Mouse (Mus musculus) left cerebral cortex, adult 8-10 months (tissue): ENCODE measurements around the gene 2900011O08Rik. TPM values are rescaled to one million over a fixed set of nuclear protein-coding genes. Genes with fewer than 3 reads are reported as not detected.
"Not testable (repeated sequence)": the region's sequence is repeated elsewhere in the genome, so short reads cannot be mapped to it uniquely, and the experiment has no call there.

Experiments
- DNase-seq, 2 experiments: peaks; one replicate each; pipeline ENCODE4 v3.0.0; 2022; ENCODE audit warnings: low spot score in 2 of 2
- total RNA-seq, 4 experiments: library from RNA; stranded (reverse); gene quantifications; 2 replicates each; pipeline ENCODE4 v1.2.4; 2022

The 2900011O08Rik gene
- total RNA-seq, result 100 to 1,000 TPM; 258 to 289 (median 281) TPM

DNA sequence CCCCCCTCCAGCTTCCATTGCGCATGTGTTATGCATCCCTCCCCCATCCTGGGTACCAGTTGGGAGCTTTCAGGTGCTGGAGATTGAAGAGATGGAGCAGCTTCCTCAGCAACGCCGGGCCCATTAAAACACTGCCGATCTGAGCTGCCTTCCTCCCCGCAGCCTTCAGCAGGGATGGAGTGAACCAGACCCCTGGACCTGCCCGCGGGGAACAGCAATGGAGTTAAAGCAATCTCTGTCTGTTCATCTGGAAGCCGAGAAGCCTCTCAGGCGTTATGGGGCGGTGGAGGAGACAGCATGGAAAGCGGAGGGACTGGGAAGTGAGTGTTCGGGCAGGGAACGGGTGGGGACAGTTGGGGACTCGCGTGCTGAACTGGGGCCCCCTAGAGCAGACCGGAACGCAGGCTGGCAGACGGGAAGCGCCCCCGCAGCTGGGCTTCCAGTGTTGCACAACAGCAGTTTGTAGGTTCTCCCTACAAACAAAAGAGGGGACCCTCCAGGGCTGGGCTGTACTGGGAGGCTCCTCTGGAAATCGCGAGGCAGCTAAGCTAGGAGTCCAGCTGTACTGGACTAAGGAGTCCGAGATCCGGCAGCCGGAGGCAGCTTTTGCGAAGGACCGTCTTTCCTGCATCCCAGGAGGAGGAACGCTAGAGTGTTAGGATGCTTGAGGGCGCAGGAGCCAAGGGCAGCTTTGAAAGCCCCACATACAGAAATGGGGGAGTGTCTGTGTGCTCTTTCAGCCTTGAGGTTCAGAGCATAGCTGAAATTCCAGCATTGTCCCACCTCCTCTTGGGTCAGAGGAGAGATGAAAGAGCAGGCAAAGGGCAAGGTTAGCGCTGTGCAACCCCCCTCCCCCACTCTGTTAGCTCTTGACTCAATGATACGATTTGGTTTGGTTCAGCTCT is at the start of gene 2900011O08Rik, which contains the start of gene Ifitm7:
2900011O08Rik (plus strand) TSS at position 31 of the 905 bp plus-strand sequence.
Ifitm7 (minus strand) TSS at position 315 of the 905 bp plus-strand sequence.
- DNase-seq, result peak; percentile 41 to 45

DNA sequence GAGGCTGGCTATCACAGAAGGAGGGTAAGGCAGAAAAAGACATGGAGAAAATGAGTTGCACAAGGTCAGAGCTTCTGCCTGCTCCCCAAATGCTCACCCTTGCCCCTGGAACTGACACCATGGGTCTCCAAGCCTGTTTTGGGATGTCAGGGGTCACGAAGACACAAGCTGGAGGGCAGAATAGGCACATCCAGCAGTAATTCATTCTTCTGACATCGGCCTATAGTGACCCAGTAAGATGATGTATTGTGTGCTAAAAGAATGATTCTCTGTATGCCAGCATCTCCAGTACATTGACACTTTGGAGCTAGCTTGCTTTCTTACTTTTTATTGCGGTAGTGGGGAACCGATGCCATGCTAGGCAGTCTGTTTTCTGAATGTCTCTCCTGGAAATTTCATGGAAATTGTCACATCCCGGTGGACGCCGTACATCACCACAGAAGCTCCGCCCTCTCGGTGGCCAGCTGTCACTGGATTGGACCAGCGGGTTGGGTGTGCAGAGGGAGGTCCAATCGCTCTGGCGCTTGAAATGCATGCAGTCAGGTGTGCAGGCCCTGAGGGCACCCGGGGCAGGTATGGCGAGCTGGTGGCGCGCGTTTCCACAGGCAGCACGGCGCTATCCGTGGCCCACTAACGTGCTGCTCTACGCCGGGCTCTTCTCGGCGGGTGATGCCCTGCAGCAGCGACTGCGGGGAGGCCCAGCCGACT is 46.1 kb upstream of the 2900011O08Rik start:
- DNase-seq, result peak; percentile 70 to 88

GRCm38 (mm10) chr16:13940847-13941395 is 45.5 kb upstream of the 2900011O08Rik start:
- no peak for DNase-seq

DNA sequence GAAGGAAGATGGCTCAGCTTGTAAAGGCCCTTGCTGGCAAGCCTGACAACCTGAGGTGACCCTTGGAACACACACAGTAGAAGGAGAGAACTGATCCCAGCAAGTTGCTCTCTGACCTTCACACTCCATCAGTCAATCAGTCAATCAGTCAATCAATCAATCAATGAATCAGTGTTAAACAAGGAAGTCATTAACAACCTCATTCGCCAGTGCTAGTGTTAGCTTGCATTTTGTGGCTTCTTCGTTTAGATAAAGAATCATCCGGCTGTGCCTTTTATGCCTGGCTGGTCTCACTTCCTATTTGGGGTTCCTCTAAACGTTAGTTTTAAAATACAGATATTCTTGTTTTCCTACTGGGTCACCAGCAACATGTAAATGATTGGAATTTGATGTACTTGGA is 42.2 kb upstream of the 2900011O08Rik start:
- DNase-seq, result no peak

DNA sequence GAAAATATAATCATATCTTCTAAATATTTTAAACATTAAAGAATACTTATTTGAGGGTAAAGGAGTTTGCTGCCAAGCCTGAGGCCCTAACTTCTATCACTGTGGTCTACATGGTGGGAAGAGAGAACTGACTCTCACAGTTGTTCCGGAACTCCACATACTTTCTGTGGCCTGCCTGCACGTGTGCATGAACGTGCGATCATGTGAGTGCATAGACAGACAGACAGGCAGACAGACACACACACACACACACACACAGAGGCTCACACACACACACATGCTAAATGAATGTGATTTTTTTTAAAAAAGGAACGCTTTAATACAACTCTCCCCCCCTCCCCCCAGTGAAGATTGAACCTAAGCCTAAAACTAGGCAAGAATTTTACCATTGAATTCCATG is 41.7 kb upstream of the 2900011O08Rik start:
- DNase-seq, result no peak

DNA sequence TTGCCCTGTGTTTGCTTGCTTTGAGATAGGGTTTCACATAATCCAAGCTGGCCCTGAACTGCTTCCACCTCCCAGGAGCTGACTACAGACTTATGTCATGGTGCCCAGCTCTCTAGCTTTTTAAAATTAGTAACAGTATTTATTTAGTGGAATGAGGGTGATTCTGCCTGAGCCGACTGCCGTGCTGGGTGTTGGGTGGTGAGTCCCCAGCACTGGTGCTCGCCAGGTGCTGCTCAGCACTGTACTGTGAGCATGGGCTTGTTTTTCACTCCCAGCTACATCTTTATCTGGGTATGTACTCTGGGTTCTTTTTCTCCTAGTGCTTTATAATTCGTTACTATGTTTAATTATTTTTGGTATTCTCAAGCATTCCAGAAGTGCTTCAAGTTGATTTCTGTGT is 41.3 kb upstream of the 2900011O08Rik start:
- no peak for DNase-seq

GRCm38 (mm10) chr16:13946306-13946705 is 40.1 kb upstream of the 2900011O08Rik start:
- no peak for DNase-seq

DNA sequence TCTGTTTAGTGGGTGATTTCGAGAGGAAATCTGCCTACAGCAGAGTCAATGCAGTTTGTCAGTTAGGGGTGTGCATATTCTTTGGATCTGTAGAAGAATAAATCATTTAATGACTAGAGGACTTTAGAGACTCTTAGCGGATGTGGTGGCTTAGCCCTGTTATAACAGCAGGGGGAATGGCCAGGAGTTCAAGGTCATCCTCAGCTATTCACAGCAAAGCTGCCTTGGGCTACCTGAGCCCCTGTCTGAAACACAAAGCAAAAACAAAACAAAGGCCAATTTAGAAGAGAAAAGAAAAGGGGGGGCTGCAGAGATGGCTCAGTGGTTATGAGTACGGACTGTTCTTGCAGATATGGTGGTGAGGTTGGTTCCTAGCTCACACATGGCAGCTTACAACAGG is 35.2 kb upstream of the 2900011O08Rik start:
- no peak for DNase-seq

DNA sequence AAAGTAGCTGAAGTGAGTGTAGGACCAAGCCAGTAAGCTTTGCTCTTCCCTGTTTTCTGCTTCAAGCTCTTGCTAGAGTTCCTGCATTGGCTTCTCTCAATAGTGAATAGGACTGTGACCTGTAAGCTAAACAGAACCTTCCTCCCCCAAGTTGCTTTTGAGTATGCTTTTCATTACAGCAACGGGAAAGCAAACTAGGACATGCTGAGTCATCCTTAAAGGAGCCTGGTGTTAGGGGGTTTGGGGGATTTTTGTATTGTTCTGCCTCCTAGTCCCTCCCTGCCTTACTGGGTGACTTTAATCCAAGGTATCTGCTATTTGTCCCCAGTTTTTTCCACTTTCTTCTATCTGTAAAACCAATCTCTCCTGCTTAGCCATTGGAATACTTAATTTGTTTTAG is 24.4 kb upstream of the 2900011O08Rik start:
- no peak for DNase-seq

GRCm38 (mm10) chr16:13969096-13969495 is 17.3 kb upstream of the 2900011O08Rik start:
- no peak for DNase-seq

DNA sequence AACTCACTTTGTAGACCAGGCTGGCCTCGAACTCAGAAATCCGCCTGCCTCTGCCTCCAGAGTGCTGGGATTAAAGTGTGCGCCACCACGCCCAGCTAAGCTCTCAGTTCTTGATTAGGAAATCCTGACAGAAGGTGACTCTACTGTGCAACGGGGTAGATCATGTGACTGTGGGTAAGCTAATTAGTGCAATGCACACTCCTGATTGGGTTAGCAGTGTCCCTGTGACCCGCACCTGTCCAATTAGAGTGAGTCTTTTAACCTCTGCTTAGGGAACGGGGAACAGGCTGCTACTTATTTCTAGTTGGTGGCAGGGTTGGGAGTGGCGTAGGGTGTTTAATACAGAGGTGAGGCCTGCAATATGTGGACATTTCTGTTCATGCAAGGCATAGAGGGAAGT is 14.4 kb upstream of the 2900011O08Rik start:
- no peak for DNase-seq

GRCm38 (mm10) chr16:13976358-13976896 is 10.0 kb upstream of the 2900011O08Rik start:
- not testable (repeated sequence) for DNase-seq

DNA sequence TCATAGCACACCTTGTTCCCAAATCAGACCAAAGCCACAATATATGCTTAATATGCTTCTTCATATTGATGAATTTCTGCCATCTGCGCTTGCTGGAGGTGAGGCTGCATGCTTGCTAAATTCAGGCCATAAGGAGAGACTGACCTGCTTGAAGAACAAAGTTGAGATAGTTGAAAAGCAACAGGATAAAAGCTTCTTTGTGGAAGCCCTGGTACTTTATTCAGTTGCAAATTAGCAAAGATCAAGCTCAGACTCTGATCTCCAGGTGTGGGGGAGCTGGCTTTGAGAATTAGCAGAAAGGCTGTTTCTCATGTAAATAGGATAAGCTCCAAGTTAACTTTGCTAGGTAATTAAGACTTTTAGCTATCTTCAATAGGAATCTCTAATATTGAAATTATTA is 9.4 kb upstream of the 2900011O08Rik start:
- not testable (repeated sequence) for DNase-seq

- not testable (repeated sequence) for DNase-seq
These were observed 4.7 kb upstream of the 2900011O08Rik start for GRCm38 (mm10) chr16:13981726-13982125.

- no peak for DNase-seq
These were observed 3.2 kb upstream of the 2900011O08Rik start for GRCm38 (mm10) chr16:13983161-13983560.

DNA sequence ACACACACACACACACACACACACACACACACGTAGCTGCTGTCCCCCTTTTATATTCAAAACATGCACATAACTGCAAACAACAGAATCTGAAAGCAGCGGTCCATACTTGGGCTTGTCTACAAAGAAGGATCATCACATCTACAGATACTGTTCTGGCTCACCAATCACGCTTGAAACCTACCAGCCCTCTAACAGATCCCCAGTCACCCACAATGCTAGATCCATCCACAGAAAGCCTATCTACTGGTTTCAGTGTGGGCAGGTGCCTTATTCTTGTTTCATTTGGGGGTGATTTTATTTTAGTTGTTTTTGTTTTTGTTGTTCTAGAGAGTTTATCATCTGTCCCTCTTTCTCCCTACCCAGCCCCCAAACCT is 219 bp upstream of the 2900011O08Rik start:
- DNase-seq, result peak in 1 of 2 experiments; percentile 18

DNA sequence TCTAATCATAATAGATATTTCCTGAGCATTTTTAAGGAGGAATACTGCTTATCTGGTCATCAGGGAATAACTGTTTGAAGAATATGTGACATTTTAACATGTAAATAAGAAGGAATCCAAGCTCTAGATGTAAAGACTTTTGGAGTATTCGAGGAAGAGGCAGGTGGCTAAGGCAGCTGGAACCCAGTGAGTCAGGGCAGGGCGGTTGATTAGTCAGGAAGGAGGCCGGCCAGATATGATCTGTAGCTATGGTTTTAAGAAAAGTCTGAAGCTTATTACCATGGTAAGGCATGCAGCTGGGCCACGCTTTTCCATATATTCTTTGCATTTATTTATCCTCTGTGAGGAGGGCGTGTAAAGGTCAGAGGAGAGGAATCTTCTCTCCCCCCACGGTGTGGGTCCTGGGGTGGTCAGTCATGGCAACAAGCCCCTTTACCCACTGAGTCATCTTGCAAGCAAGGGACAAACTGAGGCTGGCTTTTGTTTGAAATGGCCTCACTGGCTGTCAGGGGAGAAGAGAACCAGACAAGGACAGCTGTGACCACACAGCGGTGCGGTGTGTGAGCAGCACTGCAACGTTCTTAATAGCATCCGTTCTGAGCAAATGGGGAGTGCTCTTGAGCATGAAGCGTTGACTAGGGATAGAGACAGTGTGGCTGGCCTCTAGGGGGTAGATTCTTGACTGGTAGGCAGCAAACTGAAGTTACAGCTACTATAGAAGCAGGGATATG is 6.3 kb downstream of the 2900011O08Rik start:
- DNase-seq, result no peak

GRCm38 (mm10) chr16:13994076-13994475 is 7.7 kb downstream of the 2900011O08Rik start:
- DNase-seq, result no peak

GRCm38 (mm10) chr16:13994502-13994901 is 8.1 kb downstream of the 2900011O08Rik start:
- DNase-seq, result no peak

GRCm38 (mm10) chr16:14003386-14004130 is 17.2 kb downstream of the 2900011O08Rik start:
- DNase-seq, result no peak
